Mouse (Mus musculus) left cerebral cortex, adult 8-10 months (tissue): ENCODE measurements at regions not wholly inside any gene's neighbourhood (a gene's known extent, or its start where the extent isn't known, plus 50 kb on each side); places are given as distances from the start of the nearest gene placed in this dataset.

Experiments
- DNase-seq, 2 experiments: peaks; one replicate each; pipeline ENCODE4 v3.0.0; 2022; ENCODE audit warnings: low spot score in 2 of 2

DNA sequence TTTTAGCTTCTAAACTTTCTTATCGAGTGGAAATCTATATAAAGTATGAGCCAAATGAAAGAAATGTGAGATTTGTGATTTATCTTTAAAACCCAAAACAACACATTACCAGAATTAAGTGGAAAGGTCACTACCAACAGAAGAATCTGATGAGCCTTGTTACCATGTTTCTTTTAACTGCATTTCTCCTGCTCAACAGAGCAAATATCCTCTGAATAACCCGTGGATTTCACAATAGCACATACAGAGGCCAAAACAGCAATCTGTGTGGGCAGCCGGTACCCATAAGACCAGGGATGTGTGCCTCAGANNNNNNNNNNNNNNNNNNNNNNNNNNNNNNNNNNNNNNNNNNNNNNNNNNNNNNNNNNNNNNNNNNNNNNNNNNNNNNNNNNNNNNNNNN, 85.3 kb downstream of the 4930444P10Rik start:
- no peak for DNase-seq

DNA sequence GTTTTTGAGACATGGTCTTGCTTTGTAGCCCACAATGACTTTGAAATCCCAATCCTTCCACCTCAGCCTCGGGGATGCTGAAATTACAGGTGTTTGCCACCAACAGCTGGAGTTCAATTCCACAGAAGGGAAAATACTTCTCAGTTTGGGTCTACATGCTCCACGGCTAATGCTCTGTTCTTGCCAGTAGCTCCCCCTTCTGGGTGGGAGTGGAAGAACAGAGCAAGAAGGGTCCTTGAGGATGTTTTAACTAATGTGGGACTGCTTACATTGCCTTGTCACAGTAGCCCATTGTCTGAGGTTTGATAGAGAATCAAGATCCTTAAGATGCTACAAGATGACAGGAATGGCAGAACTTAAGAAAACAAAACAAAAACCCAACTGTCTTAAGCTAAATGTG, 86.2 kb downstream of the 4930444P10Rik start:
- DNase-seq: no peak

DNA sequence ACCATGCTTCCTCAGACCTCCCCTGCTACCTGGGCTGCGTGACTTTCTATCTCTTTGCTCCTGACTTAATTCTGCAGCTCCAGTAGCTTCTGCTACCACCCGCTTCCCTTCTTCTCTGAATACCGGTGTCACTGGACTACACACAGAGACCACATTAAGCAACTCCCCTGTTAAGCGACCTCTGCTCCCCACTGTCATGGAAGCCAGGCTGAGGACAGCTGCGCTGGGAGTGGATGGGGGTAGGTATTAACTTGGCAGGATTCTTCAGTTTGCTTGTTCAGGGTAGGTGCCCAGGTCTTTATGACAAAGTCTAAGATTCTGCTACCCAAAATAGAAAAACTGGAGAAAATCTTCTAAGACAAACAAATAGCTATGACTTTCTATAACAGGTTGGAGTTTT, 96.0 kb downstream of the 4930444P10Rik start:
- DNase-seq: no peak

DNA sequence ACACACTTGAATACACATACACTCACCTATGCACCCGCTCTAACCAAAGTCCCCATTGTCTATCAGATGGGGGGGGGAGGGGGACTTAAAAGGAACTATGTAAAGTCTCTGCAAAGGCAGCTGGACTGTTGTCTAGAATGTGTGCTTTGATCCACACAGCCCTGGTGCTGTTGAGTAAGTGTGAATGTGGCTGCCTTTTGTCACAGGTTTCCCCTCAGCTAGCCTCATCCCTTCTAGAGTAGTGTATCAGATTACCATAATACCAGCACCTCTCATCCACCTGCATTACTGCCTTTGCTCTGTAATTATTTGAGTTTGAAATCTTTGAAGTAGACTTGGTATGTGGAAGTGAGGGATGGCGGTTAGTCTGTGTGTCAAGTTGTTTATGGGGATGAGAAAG, 96.8 kb downstream of the 4930444P10Rik start:
- no peak for DNase-seq

DNA sequence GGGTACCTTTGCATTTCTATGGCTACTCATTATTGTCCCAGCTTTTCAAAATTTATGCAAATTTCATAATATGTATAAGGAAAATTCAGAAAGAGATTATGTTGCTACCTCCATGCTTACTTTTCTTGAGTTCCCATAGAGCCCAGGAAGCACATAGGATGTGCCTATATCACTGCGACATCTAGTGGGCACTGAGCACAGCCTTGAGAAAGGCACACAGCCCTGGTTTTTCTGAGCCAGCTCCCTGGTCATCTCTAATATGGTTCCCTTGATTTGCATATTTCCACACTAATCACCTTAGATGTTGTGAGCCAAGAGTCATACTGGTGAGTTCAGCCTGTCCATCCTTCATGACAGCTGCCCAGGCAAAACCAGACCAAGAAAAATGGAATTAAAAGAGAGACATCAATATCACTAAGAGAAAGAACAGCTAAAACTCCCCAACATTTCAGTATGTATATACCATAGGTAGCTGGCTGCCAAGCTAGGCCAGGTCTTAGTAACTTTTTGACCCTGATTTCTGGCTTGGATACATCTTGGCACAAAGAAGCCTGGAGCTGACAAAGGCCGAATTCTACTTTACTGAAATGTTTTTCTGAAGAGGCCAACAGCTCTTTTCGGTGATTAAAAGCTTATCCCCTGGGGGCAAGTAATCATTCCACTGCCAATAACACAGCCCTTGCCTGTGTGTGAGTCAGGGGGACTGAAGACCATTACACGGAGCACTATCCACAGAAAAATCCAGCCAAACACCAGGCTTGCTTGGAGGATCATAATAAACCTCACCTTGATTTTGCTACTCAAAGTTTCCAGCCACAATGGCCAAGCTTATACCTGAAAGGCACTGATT, 99.3 kb downstream of the 4930444P10Rik start:
- DNase-seq: no peak

DNA sequence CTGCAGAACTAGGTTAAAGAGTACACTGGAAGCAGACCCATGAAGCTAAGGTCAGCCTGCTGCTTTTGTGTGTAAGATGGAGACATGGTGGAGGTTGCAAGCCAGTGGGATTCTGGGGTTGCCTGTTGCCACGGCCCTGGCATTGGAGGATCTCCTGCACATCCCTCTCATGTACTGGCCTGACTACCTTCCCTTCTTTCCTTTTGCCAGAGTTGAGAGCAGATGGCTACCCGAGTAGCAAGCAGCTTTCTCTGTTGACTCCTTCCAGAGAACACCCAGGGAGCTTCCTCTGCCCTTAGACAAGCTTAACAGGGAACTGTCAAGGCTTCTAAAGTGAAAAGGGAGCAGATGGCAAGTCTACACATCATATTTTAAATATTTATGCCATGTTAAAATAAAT, 102.1 kb downstream of the 4930444P10Rik start:
- DNase-seq: no peak

DNA sequence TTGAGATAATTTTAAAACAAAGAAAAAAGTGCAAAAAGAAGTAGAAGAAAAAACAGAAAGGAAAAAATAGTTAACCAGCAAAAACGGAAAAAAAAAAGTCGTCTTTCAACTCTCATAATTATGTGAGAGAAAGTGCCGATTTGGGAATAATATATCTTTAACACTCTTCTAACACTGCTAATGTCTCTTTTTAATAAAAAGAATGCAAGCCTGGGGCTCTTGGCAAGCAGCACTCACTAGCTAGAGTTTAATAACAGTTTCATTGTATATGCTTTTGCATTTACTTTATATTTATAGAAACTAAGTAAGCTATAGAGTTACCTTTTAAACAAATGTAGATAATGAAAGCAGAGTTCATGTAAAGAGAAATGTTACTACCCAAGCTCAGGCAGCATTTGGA, 107.5 kb downstream of the 4930444P10Rik start:
- DNase-seq: no peak

DNA sequence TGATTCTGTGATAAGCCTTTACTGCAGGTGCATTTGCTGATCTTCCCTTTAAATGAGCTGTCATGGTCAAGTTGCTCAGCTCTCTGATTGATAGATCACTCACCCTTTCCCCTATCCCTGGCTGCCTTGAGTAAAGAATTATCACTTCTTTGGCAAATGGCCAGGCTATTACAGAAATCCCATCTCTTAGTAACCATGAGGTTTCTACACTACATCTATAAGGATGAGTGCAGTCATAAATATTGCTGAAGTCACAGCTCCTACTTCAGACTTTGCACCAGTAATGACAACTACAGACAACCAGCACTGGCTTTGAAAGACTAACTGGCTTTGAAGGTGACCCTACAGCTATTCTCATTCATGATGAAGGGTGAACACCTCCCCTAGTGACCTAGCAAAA, 113.8 kb downstream of the 4930444P10Rik start:
- DNase-seq: no peak

DNA sequence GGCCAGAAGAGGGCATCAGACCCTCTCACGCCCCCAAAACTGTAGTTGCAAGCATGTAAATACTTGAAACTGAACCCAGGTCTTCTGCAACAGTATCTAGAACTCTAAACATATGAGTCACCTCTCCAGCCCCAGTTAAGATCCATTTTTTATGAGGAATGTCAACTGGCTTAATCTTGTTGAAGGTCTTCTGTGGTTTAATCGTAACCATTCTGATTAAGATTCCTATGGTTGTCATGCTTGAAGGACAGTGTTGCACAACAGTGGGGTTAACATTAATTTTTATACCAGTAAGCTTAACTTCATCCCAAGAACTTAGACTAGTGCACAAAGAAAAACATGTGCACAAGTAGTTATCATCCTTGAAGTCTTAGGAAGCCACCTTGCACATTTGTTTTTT, 133.5 kb downstream of the 4930444P10Rik start:
- no peak for DNase-seq

DNA sequence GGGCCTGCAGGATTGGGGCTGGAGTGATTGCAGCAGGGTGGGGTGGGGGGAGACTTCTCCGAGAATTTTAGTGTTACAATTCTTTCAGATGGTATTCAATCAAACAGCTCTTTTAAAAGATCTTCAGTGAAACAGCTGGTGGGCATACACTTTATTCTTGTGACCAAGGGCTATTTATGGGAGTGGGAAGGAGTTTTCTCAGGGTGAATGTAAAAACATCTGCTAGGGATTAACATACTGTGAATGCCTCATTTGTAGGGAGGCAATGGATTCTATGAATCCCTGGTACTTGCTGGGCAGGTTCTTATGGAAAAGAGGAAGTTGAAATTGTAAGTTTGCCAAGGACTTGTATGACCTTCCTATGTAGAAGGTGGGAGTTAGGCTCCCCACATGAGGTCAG, 134.5 kb downstream of the 4930444P10Rik start:
- DNase-seq: no peak

DNA sequence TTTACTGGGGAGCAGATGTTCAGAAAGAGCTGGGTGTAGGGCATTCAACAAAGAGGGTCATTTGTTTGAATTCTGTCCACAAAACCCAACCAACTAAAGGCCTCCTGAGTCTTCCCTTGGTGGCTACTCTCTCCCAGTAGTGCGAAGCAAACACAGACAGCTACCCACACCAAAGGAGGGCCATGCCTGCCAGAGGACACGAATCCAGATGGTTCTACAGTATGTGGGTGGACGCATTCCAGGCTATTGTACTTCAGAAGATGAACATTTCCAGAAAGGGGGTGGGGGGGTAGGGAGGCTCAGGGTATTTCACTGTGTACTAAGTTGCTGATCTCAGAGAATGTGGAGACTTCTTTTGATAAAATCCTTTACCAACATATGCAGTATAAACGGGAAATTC, 149.5 kb downstream of the 4930444P10Rik start:
- peak in 1 of 2 experiments; percentile 51 for DNase-seq

DNA sequence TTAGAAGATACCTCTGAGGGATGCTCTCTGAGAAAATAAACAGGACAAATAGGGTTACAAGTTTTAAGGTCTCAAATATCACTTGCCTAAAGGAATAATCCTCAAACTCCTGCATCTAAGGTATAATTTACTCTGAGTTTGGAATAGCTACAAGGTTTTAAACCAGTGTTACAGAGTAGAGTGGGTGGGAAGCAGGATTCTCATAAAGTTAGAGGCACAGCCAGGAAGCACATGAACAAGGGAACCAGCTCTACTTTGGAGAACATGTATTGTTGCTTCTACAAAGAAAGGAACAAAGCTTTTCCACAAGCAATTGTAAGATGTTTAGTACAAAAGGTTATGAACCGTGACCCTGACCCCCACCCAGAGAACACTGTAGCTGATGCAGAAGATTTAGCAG, 150.1 kb downstream of the 4930444P10Rik start:
- DNase-seq: no peak
